Mouse (Mus musculus) telencephalon, adult 2 months (tissue): ENCODE data around the gene Cenpn.

Source experiments
- DNase-seq: peaks from one replicate; pipeline ENCODE4 v3.0.0-alpha.2; 2011; ENCODE audit warnings: low read depth, low spot score

Gene Cenpn

GRCm38 (mm10) chr8:116942284-116943058 is 20.9 kb downstream of the Cenpn start:
- DNase-seq = no peak

GRCm38 (mm10) chr8:116943161-116943554 is 21.6 kb downstream of the Cenpn start, which contains the start of gene Atmin:
Gene Atmin, plus strand, starts transcription at chr8:116943393.
- DNase-seq = peak; percentile 55

GRCm38 (mm10) chr8:116943555-116944384 is 22.2 kb downstream of the Cenpn start:
- DNase-seq = peak; percentile 41

GRCm38 (mm10) chr8:116944385-116944696 is 22.8 kb downstream of the Cenpn start:
- no peak for DNase-seq

- no peak for DNase-seq
Measured at GRCm38 (mm10) chr8:116945169-116945910, 23.8 kb downstream of the Cenpn start.

GRCm38 (mm10) chr8:116946268-116946838 is 24.8 kb downstream of the Cenpn start:
- peak; percentile 70 for DNase-seq

GRCm38 (mm10) chr8:116946851-116947250 is 25.3 kb downstream of the Cenpn start:
- no peak for DNase-seq

GRCm38 (mm10) chr8:116947589-116947988 is 26.1 kb downstream of the Cenpn start:
- no peak for DNase-seq

- DNase-seq = no peak
Measured at GRCm38 (mm10) chr8:116951369-116951768, 29.8 kb downstream of the Cenpn start.

- no peak for DNase-seq
Measured at GRCm38 (mm10) chr8:116951778-116952177, 30.2 kb downstream of the Cenpn start.

- DNase-seq = no peak
Measured at GRCm38 (mm10) chr8:116952428-116952827, 30.9 kb downstream of the Cenpn start.

- DNase-seq = peak; percentile 86
Measured at GRCm38 (mm10) chr8:116954415-116954814, 32.9 kb downstream of the Cenpn start.

GRCm38 (mm10) chr8:116969531-116969930 is 48.0 kb downstream of the Cenpn start:
- no peak for DNase-seq

GRCm38 (mm10) chr8:116975066-116975465 is 53.5 kb downstream of the Cenpn start:
- no peak for DNase-seq

- no peak for DNase-seq
Measured at GRCm38 (mm10) chr8:116975606-116976005, 54.1 kb downstream of the Cenpn start.

GRCm38 (mm10) chr8:116978052-116978451 is 56.5 kb downstream of the Cenpn start:
- no peak for DNase-seq

GRCm38 (mm10) chr8:116978631-116979256 is 57.2 kb downstream of the Cenpn start, which contains the start of gene 1700030J22Rik:
Gene 1700030J22Rik, minus strand, starts transcription at chr8:116978959.
- DNase-seq = peak; percentile 97

GRCm38 (mm10) chr8:116980117-116980516 is 58.6 kb downstream of the Cenpn start:
- no peak for DNase-seq

GRCm38 (mm10) chr8:116989842-116990241 is 68.3 kb downstream of the Cenpn start:
- DNase-seq = no peak
